Mouse (Mus musculus) gastrocnemius, adult 2 months (tissue): ENCODE results near the gene Gmpr. TPM values are rescaled to one million over a fixed set of nuclear protein-coding genes. Genes with fewer than 3 reads are reported as not detected.
A peak's percentile ranks its signal among the peaks of the same experiment; 100 is the strongest.

Source experiments
- DNase-seq: peaks from one replicate; pipeline ENCODE4 v3.0.0; 2022
- H3K27ac ChIP-seq: fragments of 200-600 bp; 2 replicates; pipeline ENCODE4 v1.8.1; 2022; ENCODE audit warnings: mild to moderate bottlenecking
- H3K4me3 ChIP-seq: fragments of 200-600 bp; 2 replicates; pipeline ENCODE4 v1.8.1; 2022; ENCODE audit warnings: mild to moderate bottlenecking, moderate library complexity
- CTCF ChIP-seq: fragments of 200-600 bp; IDR thresholded peaks from 2 replicates; pipeline ENCODE4 v1.8.1; 2022; ENCODE audit warnings: antibody characterized with exemption, mild to moderate bottlenecking, moderate library complexity
- intact Hi-C: fragments of 180-260 bp; cut with DNase I; formaldehyde crosslinking; loops from one replicate; pipeline ENCODE4 v1.15.1; 2025
- long read RNA-seq, 2 experiments: library from polyadenylated mRNA; stranded (forward); transcript quantifications; one replicate each; pipeline ENCODE4 v2.0.0; 2021
- total RNA-seq, 2 experiments: library from RNA; stranded (reverse); gene quantifications; 2 replicates each; pipeline ENCODE4 v1.2.3; 2021

The Gmpr gene
- total RNA-seq, result 100 to 1,000 TPM; 152 to 185 TPM
- long read RNA-seq, experiment 1, transcript Gmpr-201 (9 exons, 1,580 nt), result major isoform, 328 of 599 reads
- long read RNA-seq, experiment 1, partial matches to known transcripts, result 241 of 599 reads
- long read RNA-seq, experiment 1, other reads (novel, unspliced or antisense), result 30 of 599 reads
- long read RNA-seq, experiment 2, transcript Gmpr-201 (9 exons, 1,580 nt), result major isoform, 327 of 623 reads
- long read RNA-seq, experiment 2, partial matches to known transcripts, result 275 of 623 reads
- long read RNA-seq, experiment 2, other reads (novel, unspliced or antisense), result 21 of 623 reads

- Histone ChIP-seq H3K27ac (peak within 1 kb of the TSS; percentile 97), H3K4me3 (peak within 1 kb of the TSS; percentile 89)
- intact Hi-C loops, result no loop called here
- DNase-seq, result peak; percentile 91
- peak; percentile 9; the same call in 1 of the 2 replicates for TF ChIP-seq CTCF
These were observed at the start of gene Gmpr for GRCm38 (mm10) chr13:45507274-45508229. Gmpr (plus strand) TSS chr13:45507444.

- Histone ChIP-seq H3K4me3 (no peak overlapping the region), H3K27ac (no peak overlapping the region)
- intact Hi-C loops, result no loop called here
- no peak for TF ChIP-seq CTCF
- DNase-seq, result no peak
These were observed 49.8 kb upstream of the Gmpr start for GRCm38 (mm10) chr13:45457459-45457858.

GRCm38 (mm10) chr13:45460177-45460576, 47.1 kb upstream of the Gmpr start:
- DNase-seq, result peak; percentile 41
- H3K27ac ChIP-seq, result no peak overlapping the region
- intact Hi-C loops, result no loop called here
- no peak overlapping the region for H3K4me3 ChIP-seq
- no peak for TF ChIP-seq CTCF

- DNase-seq, result no peak
- H3K4me3 ChIP-seq, result no peak overlapping the region
- TF ChIP-seq CTCF, result no peak
- H3K27ac ChIP-seq, result no peak overlapping the region
- intact Hi-C loops, result no loop called here
These were observed 45.8 kb upstream of the Gmpr start for GRCm38 (mm10) chr13:45461370-45461958.

- intact Hi-C loops, result no loop called here
- peak overlapping the region; percentile 38 for H3K4me3 ChIP-seq
- H3K27ac ChIP-seq, result no peak overlapping the region
- no peak for TF ChIP-seq CTCF
- peak; percentile 52 for DNase-seq
These were observed 41.6 kb upstream of the Gmpr start for GRCm38 (mm10) chr13:45465616-45466015.

GRCm38 (mm10) chr13:45466031-45466519, 41.2 kb upstream of the Gmpr start:
- no peak for TF ChIP-seq CTCF
- Histone ChIP-seq H3K27ac (no peak overlapping the region), H3K4me3 (peak overlapping the region; percentile 38)
- intact Hi-C loops, result no loop called here
- DNase-seq, result no peak

GRCm38 (mm10) chr13:45468751-45469150, 38.5 kb upstream of the Gmpr start:
- Histone ChIP-seq H3K4me3 (no peak overlapping the region), H3K27ac (no peak overlapping the region)
- intact Hi-C loops, result no loop called here
- no peak for TF ChIP-seq CTCF
- no peak for DNase-seq

GRCm38 (mm10) chr13:45469481-45470301, 37.6 kb upstream of the Gmpr start:
- intact Hi-C loops, result no loop called here
- DNase-seq, result peak; percentile 61
- H3K27ac ChIP-seq, result peak overlapping the region; percentile 64

GRCm38 (mm10) chr13:45473311-45473710, 33.9 kb upstream of the Gmpr start:
- Histone ChIP-seq H3K27ac (no peak overlapping the region), H3K4me3 (no peak overlapping the region)
- DNase-seq, result no peak
- no peak for TF ChIP-seq CTCF
- intact Hi-C loops, result no loop called here

More at GRCm38 (mm10) chr13:45469481-45470301, 37.6 kb upstream of the Gmpr start:
- no peak for TF ChIP-seq CTCF
- peak overlapping the region; percentile 46 for H3K4me3 ChIP-seq

- TF ChIP-seq CTCF, result no peak
- intact Hi-C loops, result no loop called here
- Histone ChIP-seq H3K27ac (no peak overlapping the region), H3K4me3 (no peak overlapping the region)
- DNase-seq, result no peak
These were observed 31.9 kb upstream of the Gmpr start for GRCm38 (mm10) chr13:45475297-45475696.

GRCm38 (mm10) chr13:45477183-45477582, 30.1 kb upstream of the Gmpr start:
- peak; percentile 99; the same call in 1 of the 2 replicates for TF ChIP-seq CTCF
- no peak overlapping the region for H3K27ac ChIP-seq
- no peak overlapping the region for H3K4me3 ChIP-seq
- DNase-seq, result peak; percentile 63
- intact Hi-C loops, result loop anchor here (2.0 kb wide), 2 partner anchors 34 to 446 kb away; no protein-coding TSS in a partner anchor

- intact Hi-C loops, result no loop called here
- TF ChIP-seq CTCF, result no peak
- DNase-seq, result no peak
- Histone ChIP-seq H3K4me3 (no peak overlapping the region), H3K27ac (no peak overlapping the region)
These were observed 27.3 kb upstream of the Gmpr start for GRCm38 (mm10) chr13:45479951-45480350.
